Mouse (Mus musculus): Measurements from ENCODE around the gene Ube2v1.

- peak; percentile 98 for TF ChIP-seq CTCF (IDR thresholded peaks at IDR 0.05; ENCODE audit: low read depth)
- TF ChIP-seq EP300 (IDR thresholded peaks at IDR 0.05; ENCODE audit: low read depth) = no peak
These were observed 48.1 kb upstream of the Ube2v1 start for GRCm38 (mm10) chr2:167679902-167680430.
